Mouse (Mus musculus) G1E (cell line): Measurements from ENCODE around the gene Klf17.

Source experiments
- CTCF ChIP-seq: IDR thresholded peaks from 2 replicates; pipeline ENCODE4 v1.5.1; 2012; ENCODE audit warnings: low read depth, low read length, inconsistent platforms, mixed read lengths
- GATA1 ChIP-seq: IDR thresholded peaks from 2 replicates; pipeline ENCODE4 v1.6.1; 2012; ENCODE audit warnings: borderline replicate concordance, low read length, inconsistent platforms, mixed read lengths
- POLR2AphosphoS5 ChIP-seq: IDR thresholded peaks from 2 replicates; pipeline ENCODE4 v1.6.1; 2012; ENCODE audit warnings: low read depth, low read length, inconsistent platforms; ENCODE audit not compliant: insufficient replicate concordance
- TAL1 ChIP-seq: conservative IDR thresholded peaks from 2 replicates; pipeline ENCODE4 v1.6.1; 2012; ENCODE audit warnings: low read depth, low read length, inconsistent platforms, mixed read lengths

GRCm38 (mm10) chr4:117713303-117714098 lies 51.9 kb downstream of the Klf17 start:
- no peak for TF ChIP-seq TAL1
- no peak for TF ChIP-seq CTCF
- no peak for TF ChIP-seq GATA1
- no peak for TF ChIP-seq POLR2AphosphoS5
